Mouse (Mus musculus) heart, postnatal 14 days (tissue): Measurements from ENCODE around the gene Klc4. TPM values are rescaled to one million over a fixed set of nuclear protein-coding genes. Genes with fewer than 3 reads are reported as not detected.
A peak's percentile ranks its signal among the peaks of the same experiment; 100 is the strongest.

Experiments used
- DNase-seq, 2 experiments: peaks; one replicate each; pipeline ENCODE4 v3.0.0; 2021 to 2022
- intact Hi-C: fragments of 180-260 bp; cut with DNase I; formaldehyde crosslinking; loops from one replicate; pipeline ENCODE4 v1.15.1; 2025
- total RNA-seq, 2 experiments: library from RNA; stranded (reverse); gene quantifications; 2 replicates each; pipeline ENCODE4 v1.2.3; 2021

The Klc4 gene
- total RNA-seq, 2 experiments from 2014 or later = 24.5 to 25.3 TPM

- intact Hi-C loops = no loop called here
- DNase-seq = no peak
These were observed 21.2 kb downstream of the Klc4 start for GRCm38 (mm10) chr17:46624598-46624997.

DNA sequence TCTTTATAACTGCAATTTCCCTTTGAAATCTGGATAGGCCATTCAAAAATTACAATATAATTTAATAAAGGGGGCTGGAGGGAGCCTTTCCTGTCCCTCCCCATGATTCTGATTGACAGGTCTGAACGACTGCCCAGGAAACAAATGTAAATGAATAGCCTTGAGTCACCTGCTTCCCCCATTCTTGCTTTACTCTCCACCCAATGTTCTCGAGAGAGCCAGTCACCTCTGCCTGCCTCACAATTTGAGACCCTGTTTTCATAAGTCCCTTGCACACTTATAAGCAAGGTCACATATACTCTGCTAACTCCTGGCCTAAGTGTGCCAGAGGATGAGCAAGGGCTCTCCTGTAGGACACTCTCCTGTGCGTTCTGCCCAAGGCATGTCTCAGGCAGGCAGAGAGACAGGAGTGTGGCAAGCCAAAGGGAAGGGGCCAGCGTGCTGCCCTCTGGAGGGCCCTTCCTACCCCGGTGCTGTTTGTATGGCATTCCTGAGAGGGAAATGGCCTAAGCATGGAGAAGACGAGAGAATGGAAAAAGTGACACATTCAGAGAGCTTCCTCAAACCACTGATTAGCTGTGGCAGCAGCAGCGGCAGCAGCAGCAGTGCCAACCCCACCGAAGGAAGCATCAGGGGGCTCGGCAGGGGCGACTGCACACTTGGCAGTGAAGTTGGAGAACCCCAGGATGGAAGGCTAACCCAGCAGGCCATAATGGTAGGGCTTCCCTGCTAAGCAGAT is 21.8 kb downstream of the Klc4 start:
- intact Hi-C loops = no loop called here
- DNase-seq = peak in 1 of 2 experiments; percentile 33

- no peak for DNase-seq
- intact Hi-C loops = no loop called here
These were observed 23.6 kb downstream of the Klc4 start for GRCm38 (mm10) chr17:46622269-46622668.

- peak; percentile 64 to 73 for DNase-seq
- intact Hi-C loops = loop anchor here (1.0 kb wide), 1 partner anchor 8 kb away; no protein-coding TSS in a partner anchor
These were observed 24.5 kb downstream of the Klc4 start for GRCm38 (mm10) chr17:46621324-46621723.

GRCm38 (mm10) chr17:46619683-46620357 is 26.0 kb downstream of the Klc4 start:
- intact Hi-C loops = no loop called here

GRCm38 (mm10) chr17:46618769-46619682 is 26.8 kb downstream of the Klc4 start:
- DNase-seq = no peak
- intact Hi-C loops = no loop called here

More at GRCm38 (mm10) chr17:46619683-46620357, 26.0 kb downstream of the Klc4 start:
- no peak for DNase-seq

DNA sequence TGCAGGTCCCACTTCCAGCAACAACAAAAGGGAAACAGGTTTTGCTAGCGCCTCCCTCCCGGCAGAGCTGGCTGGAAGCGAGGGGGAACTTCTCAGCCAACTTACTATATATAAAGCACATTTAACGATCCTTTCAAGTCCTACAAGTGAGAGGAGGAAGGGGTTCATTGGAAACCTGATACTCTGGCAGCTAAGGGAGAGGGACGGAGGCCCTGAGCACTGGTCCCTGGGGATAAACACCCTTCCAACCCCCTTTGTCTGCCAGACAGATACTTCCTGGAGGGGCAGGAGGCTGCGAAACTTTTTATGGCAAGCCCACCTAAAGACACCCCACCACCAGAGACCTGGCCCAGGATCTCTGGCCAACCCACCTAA is 27.4 kb downstream of the Klc4 start:
- DNase-seq = no peak
- intact Hi-C loops = no loop called here

GRCm38 (mm10) chr17:46617799-46618198 is 28.0 kb downstream of the Klc4 start:
- no peak for DNase-seq
- intact Hi-C loops = no loop called here

DNA sequence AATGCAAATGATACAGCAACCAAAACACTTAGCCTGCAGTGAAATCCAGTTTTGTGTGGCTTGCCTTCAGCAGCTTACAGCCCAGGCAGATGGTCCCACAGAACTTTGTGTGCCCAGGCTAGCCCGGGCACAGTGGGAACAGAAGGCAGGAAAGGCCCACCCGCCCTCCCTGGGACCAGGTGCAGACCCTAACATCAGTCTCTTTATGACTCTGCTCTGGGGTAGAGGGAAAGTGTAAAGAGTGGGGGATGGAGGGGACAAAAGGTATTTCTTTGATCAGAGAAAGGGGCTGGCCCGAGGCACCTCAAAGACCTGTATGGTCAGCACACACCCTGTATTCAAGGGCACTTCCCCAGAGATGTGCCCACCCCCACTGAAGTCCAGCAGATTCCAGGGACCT is 32.6 kb downstream of the Klc4 start:
- DNase-seq = no peak
- intact Hi-C loops = loop anchor here (1.0 kb wide), 1 partner anchor 8 kb away; no protein-coding TSS in a partner anchor

DNA sequence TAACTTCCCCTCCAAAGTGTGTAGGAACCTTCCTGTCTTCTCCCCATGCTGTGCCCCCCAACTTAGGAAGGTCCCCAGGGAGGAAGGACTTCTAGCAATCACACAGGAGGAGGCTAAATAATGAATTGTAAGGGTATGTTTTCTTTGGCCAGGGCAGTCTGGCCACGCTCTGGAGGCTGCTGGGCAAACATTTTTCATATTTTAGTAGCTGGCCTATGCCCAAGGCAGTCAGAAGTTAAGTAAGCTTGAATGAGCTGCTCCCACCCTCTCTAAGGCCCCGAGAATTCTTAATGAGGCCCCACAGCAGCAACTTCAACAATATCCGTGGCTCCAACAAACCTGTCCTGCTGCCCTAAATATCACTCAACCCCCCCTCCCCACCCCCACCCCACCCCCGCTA is 33.0 kb downstream of the Klc4 start:
- DNase-seq = no peak
- intact Hi-C loops = loop anchor here (1.0 kb wide), 1 partner anchor 8 kb away; no protein-coding TSS in a partner anchor

GRCm38 (mm10) chr17:46612189-46612588 is 33.6 kb downstream of the Klc4 start:
- intact Hi-C loops = no loop called here
- DNase-seq = no peak

DNA sequence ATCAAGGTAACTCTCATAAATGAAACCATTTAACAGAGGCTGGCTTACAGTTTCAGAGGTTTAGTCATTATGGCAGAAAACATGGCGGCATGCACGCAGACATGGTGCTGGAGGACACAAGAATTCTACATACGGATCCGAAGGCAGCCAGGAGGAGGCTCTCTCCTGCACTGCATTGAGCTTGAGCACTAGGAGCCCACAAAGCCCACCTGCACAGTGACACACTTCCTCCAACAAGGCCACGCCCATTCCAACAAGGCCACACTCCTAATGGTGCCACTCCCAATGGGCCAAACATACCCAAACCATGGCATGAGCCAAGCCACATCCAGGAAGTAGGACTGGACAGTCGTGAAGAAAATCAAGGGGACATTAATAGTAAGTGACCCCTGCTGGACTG is 34.5 kb downstream of the Klc4 start:
- DNase-seq = no peak
- intact Hi-C loops = no loop called here

DNA sequence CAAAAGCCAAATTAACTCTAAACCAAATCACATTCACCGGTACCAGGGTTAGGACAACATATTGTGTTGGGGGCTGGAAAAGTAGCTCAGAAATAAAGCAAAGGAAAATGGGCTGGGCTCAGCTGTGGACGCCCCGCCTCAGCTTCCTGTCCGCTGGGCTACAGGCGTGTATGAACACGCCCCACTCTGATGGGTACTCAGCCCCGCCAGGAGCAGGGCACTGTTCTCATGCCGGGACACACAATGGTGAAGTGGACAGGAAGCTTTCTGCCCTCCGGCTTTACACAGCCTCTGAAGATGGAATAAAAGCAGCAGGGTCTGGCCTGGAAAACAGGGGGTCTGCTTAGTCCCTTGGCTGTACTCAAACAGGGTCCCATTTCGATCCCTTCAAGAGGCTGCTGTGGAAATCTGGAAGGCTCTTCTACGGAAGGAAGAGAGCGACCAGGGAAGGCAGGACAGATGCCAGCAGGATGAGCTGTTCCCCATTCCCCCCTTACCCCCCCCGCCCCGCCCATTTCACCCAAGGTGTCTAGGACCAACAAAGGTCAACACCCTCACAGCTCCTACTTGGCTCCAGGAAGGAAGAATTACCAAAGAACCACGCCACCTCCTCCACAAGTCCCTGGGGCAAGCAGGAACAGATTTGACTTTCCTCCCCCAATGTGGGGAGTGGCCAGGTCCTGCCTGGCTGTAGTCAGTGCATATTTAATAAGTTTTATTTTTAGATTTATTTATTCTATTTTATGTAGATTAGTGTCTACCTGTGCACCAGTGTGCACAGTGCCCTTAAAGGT is 35.9 kb downstream of the Klc4 start:
- peak; percentile 33 to 47 for DNase-seq
- intact Hi-C loops = no loop called here

- no peak for DNase-seq
- intact Hi-C loops = no loop called here
These were observed 39.8 kb downstream of the Klc4 start for GRCm38 (mm10) chr17:46605987-46606386.

DNA sequence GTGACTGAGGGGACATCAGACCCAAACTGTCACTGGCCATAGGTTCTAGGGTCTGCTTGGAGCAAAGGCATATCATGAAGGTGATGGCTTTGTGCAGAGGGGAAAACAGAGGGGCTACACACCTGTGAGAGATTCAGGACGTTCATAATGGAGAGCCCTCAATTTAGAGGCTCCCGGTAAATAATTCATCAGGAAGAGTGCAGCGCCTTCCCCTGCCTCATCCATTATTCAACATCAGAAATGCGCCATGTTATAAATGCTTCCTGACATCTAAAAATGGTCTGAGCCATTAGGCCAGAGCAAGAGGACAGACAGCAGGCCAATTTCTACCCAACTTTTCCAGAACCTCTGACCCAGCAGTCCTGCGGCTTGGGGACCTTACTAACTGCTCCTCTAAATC is 40.7 kb downstream of the Klc4 start:
- intact Hi-C loops = no loop called here

GRCm38 (mm10) chr17:46603229-46603628 is 42.6 kb downstream of the Klc4 start:
- intact Hi-C loops = loop anchor here (5.0 kb wide), 1 partner anchor 34 kb away; no protein-coding TSS in a partner anchor
- DNase-seq = no peak

More for the DNA sequence above, 40.7 kb downstream of the Klc4 start:
- DNase-seq = no peak

DNA sequence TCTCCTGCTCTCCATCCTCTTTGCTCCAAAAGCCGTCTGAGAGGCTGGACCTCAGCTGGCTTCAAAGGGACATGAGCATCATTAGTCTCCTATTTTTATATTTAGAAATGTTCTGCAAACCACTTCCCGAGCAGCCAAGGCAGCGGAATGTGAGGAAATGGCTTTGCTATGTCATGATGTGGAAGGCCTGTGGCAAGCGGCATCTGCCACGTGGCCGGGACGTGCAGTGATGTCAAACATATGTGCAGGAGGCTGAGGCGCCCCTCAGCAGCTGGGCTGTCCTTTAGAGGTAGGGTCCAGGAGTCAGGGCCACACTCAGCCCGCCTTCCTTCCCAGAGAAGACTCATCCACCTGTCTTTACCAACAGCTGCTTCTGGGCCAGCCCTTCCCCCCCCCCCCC is 43.6 kb downstream of the Klc4 start:
- intact Hi-C loops = loop anchor here (5.0 kb wide), 1 partner anchor 35 kb away; no protein-coding TSS in a partner anchor
- DNase-seq = peak; percentile 33 to 48

- intact Hi-C loops = loop anchor here (5.0 kb wide), 1 partner anchor 37 kb away; no protein-coding TSS in a partner anchor
These were observed 45.3 kb downstream of the Klc4 start for GRCm38 (mm10) chr17:46600569-46600968.

DNA sequence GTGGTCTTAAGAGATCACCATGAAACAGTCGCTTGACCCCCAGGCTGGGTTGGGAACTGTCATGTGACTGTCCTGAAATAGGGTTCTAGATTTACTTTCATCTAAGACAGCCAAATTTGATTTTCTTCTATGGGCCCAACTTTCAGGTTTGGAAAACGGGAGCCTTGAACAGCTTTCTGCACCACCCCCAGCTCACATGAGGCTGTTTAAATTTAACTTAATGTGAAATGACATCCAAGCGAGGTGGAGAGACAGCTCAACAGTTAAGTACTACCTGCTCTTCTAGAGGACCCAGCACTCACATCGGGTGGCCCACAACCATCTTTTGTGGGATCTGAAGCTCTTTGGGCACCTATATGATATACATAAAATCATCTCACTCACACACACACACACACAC is 46.9 kb downstream of the Klc4 start:
- DNase-seq = no peak
- intact Hi-C loops = no loop called here

More at GRCm38 (mm10) chr17:46600569-46600968, 45.3 kb downstream of the Klc4 start:
- no peak for DNase-seq

- no peak for DNase-seq
- intact Hi-C loops = no loop called here
These were observed 47.9 kb downstream of the Klc4 start for GRCm38 (mm10) chr17:46597956-46598355.
